Mouse (Mus musculus) frontal cortex, adult (tissue): ENCODE data around the gene Urb2.
"Not testable (repeated sequence)": the region's sequence is repeated elsewhere in the genome, so short reads cannot be mapped to it uniquely, and the experiment has no call there.

Experiments
- ATAC-seq: cut with Nextera tagmentation; 2 replicates; pipeline ENCODE4 v1.9.2; 2017; ENCODE audit warnings: mild to moderate bottlenecking, moderate library complexity, mixed read lengths; ENCODE audit not compliant: low TSS enrichment

Urb2 gene

DNA sequence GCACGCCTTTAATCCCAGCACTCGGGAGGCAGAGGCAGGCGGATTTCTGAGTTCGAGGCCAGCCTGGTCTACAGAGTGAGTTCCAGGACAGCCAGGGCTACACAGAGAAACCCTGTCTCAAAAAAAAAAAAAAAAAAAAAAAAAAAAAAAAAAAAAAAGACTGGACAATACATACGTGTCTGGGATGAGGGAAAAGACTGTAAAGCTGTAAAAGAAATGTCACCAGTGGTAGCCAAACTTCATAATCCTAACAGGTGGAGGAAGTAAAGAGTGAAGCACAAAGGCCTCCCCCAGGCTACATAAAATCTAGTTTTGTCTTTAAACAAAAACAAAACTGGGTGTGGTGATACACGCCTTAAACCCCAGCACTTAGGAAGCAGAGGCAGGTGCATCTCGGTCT lies 7.0 kb upstream of the Urb2 start:
- ATAC-seq, result not testable (repeated sequence)

DNA sequence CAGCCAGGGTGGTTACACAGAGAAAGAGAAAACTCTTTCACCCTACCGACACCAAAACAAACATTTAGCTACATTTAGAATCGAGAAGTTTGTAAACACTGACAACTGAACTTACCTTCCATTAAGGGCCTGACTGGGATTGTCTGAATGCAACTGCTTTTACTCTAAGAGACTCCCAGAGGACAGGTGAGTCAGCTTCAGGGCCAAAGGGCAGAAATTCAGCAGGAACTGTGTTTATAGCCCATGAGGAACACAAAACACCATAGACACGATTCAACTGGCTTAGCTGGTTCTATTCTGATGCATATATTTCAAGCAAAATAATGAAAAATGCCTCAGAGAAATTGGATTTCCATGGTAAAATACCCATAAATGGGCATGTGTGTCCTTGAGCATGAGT lies 6.6 kb upstream of the Urb2 start:
- no peak for ATAC-seq

DNA sequence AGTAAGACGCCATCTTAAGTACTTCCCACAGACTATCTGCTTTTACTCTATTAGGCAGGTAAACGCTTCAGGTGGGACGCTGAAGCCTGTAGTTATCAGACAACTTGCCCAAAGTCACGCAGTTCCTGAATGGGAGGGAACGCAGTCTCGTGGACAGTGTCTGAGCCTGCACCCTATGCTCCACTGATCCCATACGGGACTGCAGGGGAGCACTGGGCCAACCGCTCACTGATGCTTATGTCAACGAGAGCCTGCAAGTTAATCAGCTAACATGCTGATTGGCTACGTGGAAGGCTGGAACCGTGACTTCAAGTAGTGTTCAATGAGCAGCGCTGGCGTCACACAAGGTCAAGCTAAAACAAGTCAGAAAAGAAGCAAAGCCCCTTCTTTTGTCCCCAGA lies 1.5 kb upstream of the Urb2 start:
- ATAC-seq, result no peak

DNA sequence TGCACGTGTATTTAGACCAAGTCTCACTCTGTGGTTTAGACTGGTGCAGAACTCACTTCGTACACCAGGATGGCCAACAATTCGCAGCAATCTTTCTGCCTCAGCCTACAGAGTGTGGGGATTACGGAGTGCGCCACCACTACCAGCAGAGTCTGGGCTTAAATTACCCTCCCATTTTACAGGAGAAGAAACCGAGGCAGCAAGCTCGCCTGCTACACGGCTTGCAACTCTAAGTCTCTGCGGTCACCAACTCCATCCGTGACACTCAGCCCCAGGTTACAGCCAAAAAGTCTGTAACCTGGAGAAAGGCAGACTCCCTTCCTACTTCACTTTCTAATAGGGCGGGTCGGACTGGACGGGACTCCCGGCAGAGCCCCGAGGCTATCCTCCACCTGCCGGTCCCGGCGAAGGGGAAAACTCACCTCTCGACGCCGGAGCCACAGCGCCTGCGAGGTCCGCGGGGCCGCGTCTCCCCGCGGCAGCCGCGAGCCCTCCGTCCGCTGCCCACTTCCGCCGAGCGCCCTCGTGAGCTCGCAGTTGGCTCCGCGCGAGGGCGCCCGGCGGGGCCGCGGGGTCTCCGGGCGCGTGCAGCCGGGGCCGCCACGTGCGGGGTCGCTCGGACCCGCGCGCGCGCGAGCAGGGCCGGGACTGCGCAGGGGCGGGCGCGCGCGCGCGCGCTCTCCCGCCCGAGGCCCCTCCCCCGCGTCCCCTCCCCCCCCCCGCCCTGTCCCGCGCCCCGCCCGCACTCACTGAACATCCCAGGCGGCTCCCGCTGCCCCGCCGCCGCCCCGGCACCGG lies 670 bp upstream of the Urb2 start:
- peak; percentile 39; the same call in 1 of the 2 replicates for ATAC-seq

DNA sequence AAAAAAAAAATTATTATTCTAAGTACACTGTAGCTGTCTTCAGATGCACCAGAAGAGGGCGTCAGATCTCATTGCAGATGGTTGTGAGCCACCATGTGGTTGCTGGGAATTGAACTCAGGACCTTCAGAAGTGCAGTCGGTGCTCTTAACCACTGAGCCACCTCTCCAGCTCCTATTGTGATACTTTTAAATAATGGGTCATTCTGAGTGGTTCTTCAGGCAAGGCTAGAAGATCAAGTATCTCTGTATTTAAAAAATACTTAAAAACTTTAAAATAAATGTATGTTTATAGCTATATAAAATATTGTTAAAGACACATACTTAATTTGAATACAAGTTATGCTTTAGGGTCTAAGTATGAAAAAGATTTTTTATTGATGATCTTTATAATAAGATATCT lies 5.0 kb downstream of the Urb2 start:
- ATAC-seq, result not testable (repeated sequence)

DNA sequence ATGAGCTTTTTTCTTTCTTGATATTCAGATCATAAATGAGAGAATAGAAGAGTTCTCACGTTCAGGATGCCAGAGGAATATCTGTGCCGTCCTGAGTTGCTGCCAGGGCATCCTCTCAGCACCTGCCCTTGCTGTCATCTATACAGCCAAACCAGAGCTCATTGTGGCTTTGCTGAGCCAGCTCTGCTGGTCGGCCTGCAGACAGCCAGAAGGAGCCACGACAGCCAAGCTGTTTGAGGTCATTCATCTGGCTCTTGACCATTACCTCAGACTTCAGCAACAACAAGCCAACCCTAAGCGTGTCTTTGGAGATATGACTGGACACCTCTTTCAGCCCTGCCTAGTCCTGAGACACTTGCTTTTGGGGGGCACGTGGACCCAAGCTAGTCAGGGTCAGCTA lies 6.5 kb downstream of the Urb2 start:
- no peak for ATAC-seq

DNA sequence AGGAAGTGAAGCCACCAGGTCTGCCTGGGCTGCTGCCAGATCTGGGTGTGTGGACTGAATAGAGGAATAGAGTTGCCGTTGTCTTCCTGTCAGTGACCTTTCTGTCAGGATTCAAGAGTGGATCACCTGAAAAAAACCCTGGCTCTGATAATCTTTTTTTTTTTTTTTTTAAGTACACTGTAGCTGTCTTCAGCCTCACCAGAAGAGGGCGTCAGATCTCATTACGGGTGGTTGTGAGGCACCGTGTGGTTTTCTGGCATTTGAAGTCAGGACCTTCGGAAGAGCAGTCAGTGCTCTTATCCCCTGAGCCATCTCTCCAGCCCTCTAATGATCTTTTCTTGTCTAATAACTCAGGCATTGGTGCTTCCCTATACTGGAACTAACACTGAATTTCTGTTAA lies 12.1 kb downstream of the Urb2 start:
- ATAC-seq, result no peak

DNA sequence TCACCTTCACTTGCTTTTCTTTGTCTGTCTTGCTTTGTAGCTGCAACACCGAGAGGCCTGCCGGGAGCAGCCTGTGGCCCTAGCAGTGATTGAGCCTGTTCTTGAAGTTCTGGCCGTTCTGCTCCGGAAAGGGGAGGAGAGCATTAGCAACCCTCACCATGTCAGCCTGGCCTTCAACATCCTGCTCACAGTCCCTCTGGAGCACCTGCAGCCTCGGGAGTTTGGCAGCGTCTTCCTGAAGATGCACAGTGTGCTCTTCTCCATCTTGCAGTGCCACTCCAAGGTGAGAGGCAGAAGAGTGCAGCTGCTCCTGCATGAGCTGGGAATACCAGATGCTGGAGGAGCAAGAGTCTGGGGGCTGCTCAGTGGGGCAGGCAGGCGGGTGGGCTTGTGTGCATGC lies 16.8 kb downstream of the Urb2 start:
- ATAC-seq, result no peak

DNA sequence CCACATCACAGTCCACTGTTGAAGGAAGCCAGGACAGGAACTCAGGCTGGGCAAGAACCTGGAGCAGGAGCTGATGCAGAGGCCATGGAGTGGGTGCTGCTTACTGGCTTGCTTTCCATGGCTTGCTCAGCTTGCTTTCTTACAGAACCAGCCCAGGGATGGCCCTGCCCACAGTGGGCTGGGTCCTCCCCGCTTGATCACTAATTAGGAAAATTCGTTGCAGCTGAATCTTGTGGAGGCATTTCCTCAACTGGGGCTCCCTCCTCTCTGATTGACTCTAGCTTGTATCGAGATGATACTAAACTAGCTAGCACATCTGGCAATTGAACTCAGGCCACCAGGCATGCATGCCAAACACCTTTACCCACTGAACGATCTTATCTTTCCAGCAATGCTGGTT lies 18.0 kb downstream of the Urb2 start:
- ATAC-seq, result no peak

DNA sequence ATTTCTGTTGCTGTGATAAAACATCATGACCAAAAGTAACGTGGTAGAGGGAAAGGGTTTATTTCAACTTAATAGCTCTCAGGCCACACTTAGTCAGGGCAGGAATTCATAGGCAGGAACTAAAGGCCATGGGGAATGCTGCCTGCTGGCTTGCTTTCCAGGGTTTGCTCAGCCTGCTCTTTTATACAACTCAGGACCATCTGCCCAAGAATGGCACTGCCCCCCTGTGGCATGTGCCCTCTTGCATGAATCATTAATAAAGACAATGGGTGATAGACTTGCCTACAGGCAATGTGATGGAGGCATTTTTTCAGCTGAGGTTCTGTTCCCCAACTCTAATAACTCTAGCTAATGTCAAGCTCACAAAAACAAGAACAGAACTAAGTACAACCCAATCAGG lies 20.9 kb downstream of the Urb2 start:
- no peak for ATAC-seq

DNA sequence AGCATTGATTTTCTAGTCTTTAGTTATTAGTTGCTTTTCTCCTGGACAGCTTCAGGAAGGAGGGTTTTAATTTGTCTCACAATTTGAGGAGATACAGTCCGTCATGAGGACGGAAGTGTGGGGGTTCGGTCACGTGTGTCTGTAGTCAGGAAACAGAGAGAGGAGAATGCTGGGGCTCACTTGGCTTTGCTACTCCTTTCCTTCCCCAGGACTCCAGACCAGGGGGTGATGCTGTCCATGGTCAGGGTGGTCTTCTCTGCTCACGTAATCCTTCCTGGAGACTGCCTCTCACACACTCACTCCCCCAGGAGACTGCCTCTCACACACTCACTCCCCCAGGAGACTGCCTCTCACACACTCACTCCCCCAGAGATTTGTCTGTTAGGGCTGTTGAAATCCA lies 23.1 kb downstream of the Urb2 start:
- ATAC-seq, result no peak

DNA sequence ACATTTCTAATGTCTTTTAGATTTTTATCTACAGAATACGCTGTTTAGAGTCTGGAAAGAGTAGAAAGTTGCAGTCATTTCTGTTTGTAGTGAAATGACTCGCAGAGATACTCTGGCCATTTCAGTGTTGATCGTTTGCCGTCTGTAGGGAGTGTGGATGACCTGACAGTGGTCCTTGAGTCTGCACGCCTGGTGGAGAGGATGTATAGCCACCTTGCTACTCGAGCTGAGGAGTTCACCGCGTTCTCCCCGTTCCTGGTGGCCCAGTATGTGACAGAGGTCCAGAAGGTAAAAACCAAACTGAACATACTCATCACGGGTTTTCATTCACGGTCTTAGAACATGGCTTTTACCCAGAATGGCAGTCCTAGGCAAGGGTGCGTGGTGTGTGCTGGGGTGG lies 23.6 kb downstream of the Urb2 start:
- no peak for ATAC-seq

DNA sequence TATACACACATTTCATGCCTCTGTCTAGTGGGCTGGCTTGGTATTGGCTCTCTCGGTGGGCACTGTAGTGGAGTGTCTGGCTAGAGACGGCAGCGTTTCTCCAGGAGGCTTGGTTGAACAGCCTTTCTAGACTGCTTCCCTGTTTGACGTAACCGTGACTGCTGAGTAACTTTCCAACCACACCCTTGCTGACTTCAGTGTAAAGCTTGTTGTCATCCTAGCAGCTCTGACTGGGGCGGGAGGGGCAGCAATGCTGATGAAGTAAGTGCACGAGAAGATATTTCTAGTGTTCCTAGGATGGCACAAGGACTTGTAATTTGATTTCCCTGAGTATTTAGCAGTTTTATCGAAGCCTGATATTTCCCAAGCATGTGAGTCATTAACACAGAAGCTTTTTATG lies 24.5 kb downstream of the Urb2 start:
- ATAC-seq, result no peak

DNA sequence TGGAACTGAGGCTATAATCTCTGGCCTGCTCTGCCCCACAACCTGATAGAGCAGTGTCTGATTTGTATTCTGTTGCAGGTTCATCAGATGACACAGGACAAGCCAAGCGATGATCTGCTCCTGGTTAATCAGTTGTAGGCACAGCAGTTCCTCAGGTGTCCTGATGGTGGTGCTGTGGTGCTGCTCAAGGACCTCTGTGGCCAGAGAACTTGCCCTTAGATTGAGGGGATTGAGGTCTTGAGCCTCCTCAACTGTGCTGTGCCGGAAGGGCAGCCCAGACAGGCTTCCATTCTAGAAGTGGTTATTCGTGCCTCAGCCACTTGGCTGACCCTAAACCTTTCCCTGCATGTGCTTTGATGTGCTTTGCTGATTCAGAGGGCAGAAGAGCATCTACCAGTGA lies 30.8 kb downstream of the Urb2 start:
- ATAC-seq, result peak; percentile 64; the same call in 1 of the 2 replicates

DNA sequence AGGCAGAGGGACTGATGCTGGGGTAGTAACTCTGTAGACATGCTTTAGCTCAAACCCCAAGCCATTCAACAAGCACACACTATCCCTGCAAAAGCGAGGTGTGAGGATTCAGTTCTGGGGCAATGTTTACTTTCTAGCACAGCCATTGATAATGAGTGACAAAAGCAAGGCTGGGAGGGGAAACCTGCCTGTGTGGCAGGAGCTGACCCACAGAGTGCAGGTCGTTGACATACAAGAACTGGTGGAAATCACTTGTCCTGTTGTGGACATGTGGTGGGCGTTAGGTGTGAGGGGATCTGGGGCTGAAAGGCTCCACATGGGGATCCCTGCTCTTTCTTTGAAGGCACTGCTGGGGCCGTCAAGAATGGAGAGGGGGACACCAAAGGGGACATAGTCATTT lies 31.3 kb downstream of the Urb2 start:
- ATAC-seq, result no peak

DNA sequence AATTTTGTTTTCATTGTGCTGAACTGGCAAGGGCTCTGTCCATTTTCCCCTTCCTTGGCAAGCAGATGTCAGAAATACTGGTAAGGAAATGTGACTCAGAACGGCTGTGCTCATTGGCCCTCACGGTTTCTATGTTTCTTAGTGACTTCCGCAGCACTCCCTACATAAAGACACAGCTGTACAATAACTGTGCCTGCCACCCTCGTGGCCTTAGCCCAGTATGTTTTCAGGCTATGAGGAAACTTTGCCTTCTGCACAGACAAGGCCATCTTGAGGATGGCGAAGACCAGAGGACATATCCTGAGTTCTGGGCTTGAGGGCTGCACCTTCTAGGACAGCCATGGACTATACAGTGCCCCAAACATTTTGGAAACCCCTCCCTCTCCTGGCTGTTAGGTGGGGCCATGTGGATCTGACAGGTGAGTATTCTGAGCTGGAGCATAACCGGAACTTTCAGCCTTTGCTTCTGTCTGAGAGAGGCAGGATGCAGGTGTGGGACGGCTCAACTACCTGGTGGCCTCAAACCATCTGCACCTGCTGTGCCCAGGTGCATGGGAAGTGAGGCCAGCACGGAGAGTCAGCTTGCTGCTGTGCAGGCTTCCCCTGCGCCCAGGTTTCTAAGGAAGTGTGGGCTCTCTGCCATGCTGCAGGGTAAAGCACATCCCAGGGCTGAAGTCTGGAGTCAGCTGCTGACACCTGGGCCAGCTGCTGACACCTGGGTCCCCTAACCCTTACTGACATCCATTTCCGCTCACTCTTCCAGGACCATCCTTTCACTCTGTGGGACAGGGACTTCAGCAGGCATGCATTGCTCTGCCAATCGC lies 35.7 kb downstream of the Urb2 start:
- ATAC-seq, result no peak

DNA sequence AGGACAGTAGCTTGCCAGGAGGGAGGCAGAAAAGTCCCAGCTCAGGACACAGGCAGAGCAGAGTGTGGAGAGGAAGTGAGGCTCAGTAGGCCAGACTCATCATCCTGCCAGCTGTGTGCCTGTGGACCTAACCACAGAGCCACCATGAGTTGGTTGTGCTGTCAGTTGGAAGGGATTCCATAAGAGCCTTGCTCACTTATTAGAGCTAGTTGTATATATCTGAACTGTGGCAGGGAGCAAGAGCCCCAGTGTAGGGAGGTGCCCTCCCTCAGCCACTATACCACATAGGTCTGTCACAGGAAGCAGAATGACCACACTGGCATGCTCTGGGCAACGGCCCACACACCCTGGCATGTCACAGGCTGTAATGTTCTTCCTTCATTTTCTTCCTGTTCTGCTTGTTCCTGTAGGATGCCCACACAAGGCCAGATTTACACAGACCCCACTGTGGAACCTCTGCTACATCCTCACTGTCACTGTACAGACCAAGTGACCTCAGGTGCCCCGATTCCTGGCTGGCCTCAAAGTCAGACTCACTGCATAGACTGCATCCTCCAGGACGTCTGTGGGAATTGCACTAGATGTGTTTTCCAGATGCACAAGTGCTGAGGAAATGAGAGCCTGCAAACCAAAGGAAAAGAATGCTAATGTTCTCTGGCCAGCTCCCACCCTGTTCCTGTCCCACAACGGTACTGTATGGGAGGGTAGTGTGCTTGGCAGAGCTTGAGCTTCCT lies 45.2 kb downstream of the Urb2 start:
- ATAC-seq, result no peak

DNA sequence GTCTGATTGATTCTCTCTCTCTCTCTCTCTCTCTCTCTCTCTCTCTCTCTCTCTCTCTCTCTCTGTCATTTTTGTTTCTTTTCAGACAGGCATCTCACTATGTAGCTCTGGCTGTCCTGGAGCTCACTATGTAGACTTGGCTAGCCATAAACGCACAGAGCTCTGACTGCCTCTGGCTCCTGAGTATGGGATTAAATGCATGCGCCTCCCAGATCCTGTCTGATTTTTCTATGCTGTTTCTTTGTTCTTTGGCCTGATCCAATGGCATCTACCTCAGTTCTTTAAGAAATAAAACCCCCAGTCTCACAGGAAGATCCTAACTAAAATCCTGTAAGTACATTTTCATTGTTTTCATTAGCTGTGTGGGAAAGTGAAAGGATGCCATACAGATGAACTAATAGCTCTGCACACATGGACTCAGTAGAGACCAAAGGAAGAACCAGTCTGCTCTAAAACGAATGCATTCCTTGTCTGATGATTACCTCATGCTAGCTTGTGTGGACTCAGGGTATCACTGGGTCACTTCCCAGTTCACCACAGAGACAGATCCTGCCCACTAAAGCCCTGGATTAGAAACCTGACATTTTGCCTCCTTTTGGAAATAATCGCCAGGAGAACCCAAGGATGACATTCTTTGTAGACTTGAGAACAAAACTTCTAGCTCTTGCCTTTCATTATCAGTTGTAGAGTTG lies 45.9 kb downstream of the Urb2 start:
- no peak for ATAC-seq

DNA sequence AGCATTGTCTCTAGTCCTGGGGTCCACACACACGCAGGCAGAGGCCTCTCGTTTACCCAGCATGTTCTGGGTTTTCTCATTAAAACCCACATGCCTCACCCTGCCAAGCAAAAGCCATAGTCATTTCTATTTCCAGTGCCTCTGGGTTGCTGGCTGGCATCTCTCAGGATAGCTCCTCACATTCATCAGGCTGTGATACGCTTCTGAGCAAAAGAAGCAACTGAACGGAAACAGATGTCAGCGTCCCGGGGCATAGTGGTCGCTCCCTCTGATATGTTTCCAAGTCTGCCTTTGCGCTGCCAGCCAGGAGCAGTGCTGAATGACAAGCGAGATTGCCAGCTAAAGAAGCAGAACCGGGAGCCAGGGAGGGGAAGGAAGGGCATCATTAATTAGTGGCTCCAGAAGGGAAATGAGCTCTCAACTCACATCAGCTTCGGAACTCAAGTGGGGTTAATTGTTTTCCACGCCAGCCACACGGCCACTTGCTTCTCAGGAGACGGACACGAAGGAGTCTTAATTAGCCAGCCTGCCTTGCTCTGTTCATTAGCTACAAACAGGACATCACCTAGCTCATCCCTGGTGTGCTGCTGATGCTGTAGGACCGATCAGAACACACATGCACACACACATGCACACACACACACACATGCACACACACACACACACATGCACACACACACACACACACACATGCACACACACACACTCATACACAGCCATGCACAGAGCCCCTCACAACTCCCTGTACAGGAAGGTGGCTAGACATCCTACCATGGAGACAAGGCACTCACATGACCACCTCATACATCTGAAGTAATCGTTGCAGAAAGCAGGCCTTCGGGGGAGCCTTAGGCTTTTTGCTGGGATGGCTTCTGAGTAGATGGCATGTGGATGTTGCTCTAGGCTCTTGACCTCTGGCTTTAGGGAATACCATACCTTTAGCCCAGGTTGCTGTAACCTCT lies 49.3 kb downstream of the Urb2 start:
- peak; percentile 31; the same call in 1 of the 2 replicates for ATAC-seq

DNA sequence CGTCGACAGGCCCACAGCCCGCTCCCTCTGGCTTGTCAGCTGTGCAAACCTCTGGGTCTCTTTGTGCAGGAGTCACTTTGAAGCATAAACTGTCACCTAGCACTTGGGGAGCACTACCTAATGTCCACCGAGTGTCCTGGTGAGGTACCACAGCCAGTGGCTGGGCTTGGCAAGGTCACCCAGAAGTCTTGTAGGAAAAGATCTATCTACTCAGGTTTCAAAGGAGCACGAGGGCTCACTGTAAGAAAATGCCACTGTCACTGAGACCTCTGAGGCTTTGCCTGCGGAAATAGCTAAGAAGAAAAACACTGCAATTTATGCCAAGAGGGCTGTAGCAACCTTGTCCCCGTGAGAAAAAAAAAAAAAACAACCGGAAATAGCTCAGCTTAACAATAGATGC lies 54.7 kb downstream of the Urb2 start:
- no peak for ATAC-seq

DNA sequence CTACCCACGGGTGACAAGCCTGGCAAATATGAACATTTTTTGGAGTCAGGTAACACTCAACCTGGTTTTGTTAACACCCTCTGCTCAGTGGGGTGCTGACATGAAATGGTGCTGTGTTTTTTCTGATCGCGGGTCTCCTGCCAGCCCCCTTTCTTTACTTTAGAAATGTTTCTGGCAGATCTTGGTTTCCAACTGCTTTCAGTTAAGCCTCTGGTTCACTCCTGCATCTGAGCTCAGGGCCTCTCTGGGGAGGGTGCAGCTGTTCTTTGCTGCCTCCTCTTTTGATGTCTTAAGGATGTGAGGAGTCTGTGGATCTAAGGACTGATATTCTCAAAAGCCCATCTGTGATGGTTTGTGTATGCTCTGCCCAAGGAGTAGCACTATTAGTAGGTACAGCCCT lies 55.1 kb downstream of the Urb2 start:
- no peak for ATAC-seq
